Mouse (Mus musculus) cerebellum, adult 2 months (tissue): ENCODE data around the gene Nr1h2.

Experiments
- CTCF ChIP-seq: fragments of 200-500 bp; IDR thresholded peaks from 2 replicates; pipeline ENCODE4 v1.5.1; 2011; ENCODE audit warnings: low read depth, mild to moderate bottlenecking, control low read depth, low read length, moderate library complexity, borderline replicate concordance; ENCODE audit not compliant: insufficient read depth
- POLR2A ChIP-seq: fragments of 200-500 bp; IDR thresholded peaks from 2 replicates; pipeline ENCODE4 v1.6.1; 2011; ENCODE audit warnings: low read length, control low read depth, borderline replicate concordance; ENCODE audit not compliant: insufficient read depth

DNA sequence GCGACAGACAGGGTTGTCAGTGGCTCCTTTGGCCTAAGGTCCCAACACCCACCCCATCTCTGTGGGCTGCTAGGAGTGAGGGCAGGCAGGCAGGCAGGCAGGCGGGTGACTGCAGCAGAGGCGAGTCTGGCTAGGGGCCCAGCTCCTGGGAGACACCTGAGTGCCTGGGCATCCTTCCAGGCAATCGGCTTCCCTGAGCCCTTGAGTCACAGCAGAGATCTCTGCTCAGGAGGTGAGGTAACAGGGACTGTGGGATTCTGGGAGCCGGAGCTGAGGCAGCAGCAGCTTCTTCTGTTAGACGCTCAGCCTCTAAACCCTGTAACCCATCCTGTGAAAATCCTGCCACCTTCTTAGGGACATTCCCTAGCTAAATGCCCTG lies 17.2 kb downstream of the Nr1h2 start:
- TF ChIP-seq POLR2A (no peak), CTCF (no peak)
